Mouse (Mus musculus): Measurements from ENCODE around the gene Snx10. TPM values are rescaled to one million over a fixed set of nuclear protein-coding genes. Genes with fewer than 3 reads are reported as not detected.

Gene Snx10
- total RNA-seq, 2 experiments from 2014 or later: 98.0 to 103 TPM

GRCm38 (mm10) chr6:51542147-51542546 is 18.4 kb downstream of the Snx10 start:
- DNase-seq (ENCODE audit: low spot score in 2 of 2): no peak
- no peak for TF ChIP-seq CTCF (conservative IDR thresholded peaks at IDR 0.05)
- no peak overlapping the region for H3K27ac ChIP-seq
- H3K4me3 ChIP-seq: no peak overlapping the region

GRCm38 (mm10) chr6:51543639-51544117 is 20.0 kb downstream of the Snx10 start:
- no peak for DNase-seq (ENCODE audit: low spot score in 2 of 2)
- no peak for TF ChIP-seq CTCF (conservative IDR thresholded peaks at IDR 0.05)
- no peak overlapping the region for H3K4me3 ChIP-seq
- H3K27ac ChIP-seq: 0 out of 2 replicates have a peak overlapping the region, but pooled peaks have one; percentile 18

GRCm38 (mm10) chr6:51544118-51544681 is 20.5 kb downstream of the Snx10 start:
- Histone ChIP-seq H3K4me3 (peak overlapping the region; percentile 43), H3K27ac (0 out of 2 replicates have a peak overlapping the region, but pooled peaks have one; percentile 36)
- no peak for DNase-seq (ENCODE audit: low spot score in 2 of 2)
- TF ChIP-seq CTCF (conservative IDR thresholded peaks at IDR 0.05): no peak

- DNase-seq (ENCODE audit: low spot score in 2 of 2): no peak
- Histone ChIP-seq H3K27ac (peak overlapping the region; percentile 59; the same call in 1 of the 2 replicates), H3K4me3 (peak overlapping the region; percentile 16; the same call in 1 of the 2 replicates)
- no peak for TF ChIP-seq CTCF (conservative IDR thresholded peaks at IDR 0.05)
Observed at GRCm38 (mm10) chr6:51545219-51545859, 21.6 kb downstream of the Snx10 start.

GRCm38 (mm10) chr6:51546085-51546484 is 22.4 kb downstream of the Snx10 start:
- DNase-seq (ENCODE audit: low spot score in 2 of 2): no peak
- Histone ChIP-seq H3K27ac (no peak overlapping the region), H3K4me3 (no peak overlapping the region)
- no peak for TF ChIP-seq CTCF (conservative IDR thresholded peaks at IDR 0.05)

GRCm38 (mm10) chr6:51548757-51549156 is 25.1 kb downstream of the Snx10 start:
- no peak for DNase-seq (ENCODE audit: low spot score in 2 of 2)
- TF ChIP-seq CTCF (conservative IDR thresholded peaks at IDR 0.05): no peak
- Histone ChIP-seq H3K27ac (no peak overlapping the region), H3K4me3 (no peak overlapping the region)

GRCm38 (mm10) chr6:51551267-51551802 is 27.6 kb downstream of the Snx10 start:
- TF ChIP-seq CTCF (conservative IDR thresholded peaks at IDR 0.05): no peak
- H3K27ac ChIP-seq: no peak overlapping the region
- H3K4me3 ChIP-seq: no peak overlapping the region
- no peak for DNase-seq (ENCODE audit: low spot score in 2 of 2)

GRCm38 (mm10) chr6:51556562-51556961 is 32.9 kb downstream of the Snx10 start:
- DNase-seq (ENCODE audit: low spot score in 2 of 2): no peak
- no peak for TF ChIP-seq CTCF (conservative IDR thresholded peaks at IDR 0.05)
- no peak overlapping the region for H3K27ac ChIP-seq
- no peak overlapping the region for H3K4me3 ChIP-seq

- H3K27ac ChIP-seq: no peak overlapping the region
- TF ChIP-seq CTCF (conservative IDR thresholded peaks at IDR 0.05): no peak
- no peak for DNase-seq (ENCODE audit: low spot score in 2 of 2)
- H3K4me3 ChIP-seq: no peak overlapping the region
Observed at GRCm38 (mm10) chr6:51558311-51558710, 34.6 kb downstream of the Snx10 start.

GRCm38 (mm10) chr6:51566771-51567680 is 43.3 kb downstream of the Snx10 start:
- TF ChIP-seq CTCF (conservative IDR thresholded peaks at IDR 0.05): no peak
- Histone ChIP-seq H3K27ac (peak overlapping the region; percentile 0; the same call in 1 of the 2 replicates), H3K4me3 (no peak overlapping the region)
- no peak for DNase-seq (ENCODE audit: low spot score in 2 of 2)

- TF ChIP-seq CTCF (conservative IDR thresholded peaks at IDR 0.05): 0 out of 2 replicates have a peak, but pooled peaks have one; percentile 11
- DNase-seq (ENCODE audit: low spot score in 2 of 2): no peak
- H3K27ac ChIP-seq: peak overlapping the region; percentile 53
- H3K4me3 ChIP-seq: no peak overlapping the region
Observed at GRCm38 (mm10) chr6:51569086-51569485, 45.4 kb downstream of the Snx10 start.

GRCm38 (mm10) chr6:51573136-51573535 is 49.4 kb downstream of the Snx10 start:
- Histone ChIP-seq H3K4me3 (no peak overlapping the region), H3K27ac (no peak overlapping the region)
- no peak for DNase-seq (ENCODE audit: low spot score in 2 of 2)
- no peak for TF ChIP-seq CTCF (conservative IDR thresholded peaks at IDR 0.05)

GRCm38 (mm10) chr6:51574132-51574531 is 50.4 kb downstream of the Snx10 start:
- H3K4me3 ChIP-seq: no peak overlapping the region
- H3K27ac ChIP-seq: no peak overlapping the region
- TF ChIP-seq CTCF (conservative IDR thresholded peaks at IDR 0.05): no peak
- DNase-seq (ENCODE audit: low spot score in 2 of 2): no peak

All from layer of hippocampus, adult 2 months (tissue).